Mouse (Mus musculus): ENCODE data around the gene Ctsa. TPM values are rescaled to one million over a fixed set of nuclear protein-coding genes. Genes with fewer than 3 reads are reported as not detected.
"Not testable (repeated sequence)": the region's sequence is repeated elsewhere in the genome, so short reads cannot be mapped to it uniquely, and the experiment has no call there.

Ctsa gene
- polyA plus RNA-seq, 1 experiment from 2014 or later: 266 TPM

- peak overlapping the region; percentile 92 for H3K27ac ChIP-seq
- 57% methylated on average over 16 of the region's 16 CpGs for WGBS
- ATAC-seq: no peak
- H3K27me3 ChIP-seq (replicated peaks): no peaks in the 10 kb centered on the region
- peaks cover 16% of the 10 kb centered on the region; the same call in 1 of the 2 replicates for H3K36me3 ChIP-seq
- peak overlapping the region; percentile 99 for H3K4me2 ChIP-seq (replicated peaks)
- H3K9me3 ChIP-seq: no peaks in the 10 kb centered on the region
- peak overlapping the region; percentile 79 for H3K4me3 ChIP-seq (replicated peaks)
- peaks cover 13% of the 10 kb centered on the region for H3K4me1 ChIP-seq (replicated peaks)
- peak overlapping the region; percentile 85 for H3K9ac ChIP-seq
Observed at GRCm38 (mm10) chr2:164832032-164832747, 483 bp upstream of the Ctsa start.

DNA sequence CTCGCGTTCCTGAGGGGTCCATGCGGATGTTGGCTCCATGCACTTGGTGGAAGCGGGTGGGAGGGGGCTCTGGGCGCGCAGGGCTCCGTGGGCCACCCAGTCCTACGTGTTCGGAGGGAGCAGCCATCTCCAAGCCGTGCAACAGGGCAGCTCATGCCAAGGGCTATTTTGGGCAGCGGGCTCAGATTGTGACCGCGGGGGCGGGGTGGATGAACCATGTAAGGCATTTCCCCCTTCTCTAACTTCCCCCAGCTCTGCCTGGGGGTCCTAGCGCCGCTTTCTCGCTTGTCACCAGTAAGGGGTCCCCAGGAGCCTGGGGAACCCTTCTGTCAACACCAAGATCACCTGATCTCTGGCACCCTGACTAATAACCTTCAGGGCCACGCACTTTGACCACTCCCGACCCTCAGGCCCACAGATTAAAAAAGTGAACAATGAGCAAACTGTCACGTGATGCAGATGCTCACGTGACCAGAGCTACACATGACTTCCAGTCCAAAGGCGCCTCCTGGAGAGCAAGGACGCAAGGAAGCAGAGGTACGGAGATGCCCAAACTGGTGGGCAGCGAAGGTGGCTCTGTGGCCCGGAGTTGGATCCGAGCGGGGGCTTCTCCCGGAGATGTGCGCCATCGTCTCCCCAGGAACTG lies 764 bp downstream of the Ctsa start, which contains the start of gene Neurl2:
Gene Neurl2, minus strand, starts transcription at position 143 of the 646 bp plus-strand sequence.
- WGBS: under 1% methylated on average over 31 of the region's 31 CpGs
- Histone ChIP-seq H3K36me3 (peaks cover 13% of the 10 kb centered on the region), H3K9me3 (no peaks in the 10 kb centered on the region), H3K4me3 (replicated peaks) (peak within 1 kb of the TSS; percentile 79), H3K27ac (peak within 1 kb of the TSS; percentile 92), H3K27me3 (replicated peaks) (no peaks in the 10 kb centered on the region), H3K9ac (peak within 1 kb of the TSS; percentile 85), H3K4me1 (replicated peaks) (peaks cover 13% of the 10 kb centered on the region), H3K4me2 (replicated peaks) (peak within 1 kb of the TSS; percentile 99)
- ATAC-seq: peak; percentile 74

DNA sequence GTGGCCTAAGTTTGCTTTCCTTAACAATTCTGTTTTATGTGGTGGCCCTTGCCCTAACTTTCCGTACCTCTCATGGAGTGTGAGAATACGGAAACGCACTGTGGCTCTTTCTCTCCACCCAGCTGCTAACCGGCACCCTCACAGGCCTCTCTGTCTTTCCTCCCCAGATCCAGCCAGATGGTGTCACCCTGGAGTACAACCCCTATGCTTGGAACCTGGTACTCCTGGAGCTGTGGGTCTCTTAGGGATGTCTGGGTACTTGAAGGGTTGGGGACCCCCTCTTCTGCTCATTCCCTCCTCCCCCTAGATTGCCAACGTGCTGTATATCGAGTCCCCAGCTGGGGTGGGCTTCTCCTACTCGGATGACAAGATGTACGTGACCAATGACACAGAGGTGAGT lies 1.9 kb downstream of the Ctsa start:
- Histone ChIP-seq H3K4me2 (replicated peaks) (peak overlapping the region; percentile 99), H3K36me3 (peaks cover 20% of the 10 kb centered on the region), H3K4me3 (replicated peaks) (peak overlapping the region; percentile 79), H3K27me3 (replicated peaks) (no peaks in the 10 kb centered on the region), H3K4me1 (replicated peaks) (peaks cover 13% of the 10 kb centered on the region), H3K9ac (peak overlapping the region; percentile 85), H3K9me3 (no peaks in the 10 kb centered on the region), H3K27ac (peak overlapping the region; percentile 92; the same call in 1 of the 2 replicates)
- ATAC-seq: no peak
- WGBS: 35% methylated on average over 8 of the region's 8 CpGs

GRCm38 (mm10) chr2:164835164-164835563 lies 2.5 kb downstream of the Ctsa start:
- Histone ChIP-seq H3K9me3 (no peaks in the 10 kb centered on the region), H3K27ac (no peak overlapping the region), H3K27me3 (replicated peaks) (no peaks in the 10 kb centered on the region), H3K4me3 (replicated peaks) (peak overlapping the region; percentile 79; the same call in 1 of the 2 replicates), H3K9ac (no peak overlapping the region), H3K4me1 (replicated peaks) (peaks cover 13% of the 10 kb centered on the region), H3K4me2 (replicated peaks) (peak overlapping the region; percentile 99), H3K36me3 (peaks cover 24% of the 10 kb centered on the region)
- 98% methylated on average over 4 of the region's 4 CpGs for WGBS
- ATAC-seq: no peak

DNA sequence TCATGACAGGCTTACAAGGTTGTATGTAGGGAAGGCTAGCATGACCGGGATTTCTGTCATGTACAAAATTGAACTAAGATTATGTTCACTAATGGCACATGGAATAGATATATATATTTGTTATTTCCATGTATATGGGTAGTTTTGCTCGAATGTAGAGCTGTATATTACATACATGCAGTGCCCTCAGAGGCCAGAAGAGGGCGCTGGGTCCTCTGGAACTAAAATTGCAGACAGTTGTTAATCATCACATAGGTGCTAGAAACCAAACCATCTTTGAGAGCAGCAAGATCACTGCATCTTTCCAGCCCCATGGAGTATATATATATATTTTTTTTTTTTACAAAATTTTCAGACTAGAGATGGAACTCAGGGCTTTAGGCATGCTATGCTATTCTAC lies 13.1 kb downstream of the Ctsa start:
- Histone ChIP-seq H3K4me3 (replicated peaks) (no peak overlapping the region), H3K27me3 (replicated peaks) (no peaks in the 10 kb centered on the region), H3K4me2 (replicated peaks) (no peak overlapping the region), H3K36me3 (no peaks in the 10 kb centered on the region), H3K9me3 (no peaks in the 10 kb centered on the region), H3K4me1 (replicated peaks) (no peaks in the 10 kb centered on the region), H3K27ac (no peak overlapping the region), H3K9ac (no peak overlapping the region)
- WGBS: 48% methylated on average over 3 of the region's 3 CpGs
- no peak for ATAC-seq

DNA sequence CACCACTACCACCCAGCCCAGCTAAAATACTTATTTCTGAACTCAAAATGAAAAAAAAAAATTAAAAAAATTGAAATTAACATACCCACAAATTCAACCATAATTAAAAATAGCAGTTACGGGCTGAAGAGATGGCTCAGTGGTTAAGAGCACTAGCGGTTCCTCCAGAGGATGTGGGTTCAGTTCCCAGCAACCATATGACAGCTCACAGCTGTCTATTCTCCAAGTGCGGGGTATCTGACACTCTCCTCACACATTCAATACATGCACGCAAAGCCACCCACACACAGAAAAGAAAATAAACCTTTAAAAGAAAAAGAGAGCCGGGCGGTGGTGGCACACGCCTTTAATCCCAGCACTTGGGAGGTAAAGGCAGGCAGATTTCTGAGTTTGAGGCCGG lies 17.4 kb downstream of the Ctsa start:
- WGBS: 82% methylated on average over 8 of the region's 8 CpGs
- Histone ChIP-seq H3K27ac (no peak overlapping the region), H3K36me3 (no peaks in the 10 kb centered on the region), H3K27me3 (replicated peaks) (peaks cover 5% of the 10 kb centered on the region; the same call in 1 of the 2 replicates), H3K4me2 (replicated peaks) (no peak overlapping the region), H3K9me3 (no peaks in the 10 kb centered on the region), H3K4me1 (replicated peaks) (no peaks in the 10 kb centered on the region), H3K4me3 (replicated peaks) (no peak overlapping the region), H3K9ac (no peak overlapping the region)
- no peak for ATAC-seq

- not testable (repeated sequence) for ATAC-seq; H3K9ac ChIP-seq; H3K36me3 ChIP-seq; H3K27ac ChIP-seq; H3K9me3 ChIP-seq; H3K4me3 ChIP-seq (replicated peaks); H3K4me2 ChIP-seq (replicated peaks)
- Histone ChIP-seq H3K4me1 (replicated peaks) (peaks cover 29% of the 10 kb centered on the region), H3K27me3 (replicated peaks) (peaks cover 30% of the 10 kb centered on the region)
- WGBS: 81% methylated on average over 5 of the region's 5 CpGs
Observed at GRCm38 (mm10) chr2:164855572-164855971, 22.9 kb downstream of the Ctsa start.

DNA sequence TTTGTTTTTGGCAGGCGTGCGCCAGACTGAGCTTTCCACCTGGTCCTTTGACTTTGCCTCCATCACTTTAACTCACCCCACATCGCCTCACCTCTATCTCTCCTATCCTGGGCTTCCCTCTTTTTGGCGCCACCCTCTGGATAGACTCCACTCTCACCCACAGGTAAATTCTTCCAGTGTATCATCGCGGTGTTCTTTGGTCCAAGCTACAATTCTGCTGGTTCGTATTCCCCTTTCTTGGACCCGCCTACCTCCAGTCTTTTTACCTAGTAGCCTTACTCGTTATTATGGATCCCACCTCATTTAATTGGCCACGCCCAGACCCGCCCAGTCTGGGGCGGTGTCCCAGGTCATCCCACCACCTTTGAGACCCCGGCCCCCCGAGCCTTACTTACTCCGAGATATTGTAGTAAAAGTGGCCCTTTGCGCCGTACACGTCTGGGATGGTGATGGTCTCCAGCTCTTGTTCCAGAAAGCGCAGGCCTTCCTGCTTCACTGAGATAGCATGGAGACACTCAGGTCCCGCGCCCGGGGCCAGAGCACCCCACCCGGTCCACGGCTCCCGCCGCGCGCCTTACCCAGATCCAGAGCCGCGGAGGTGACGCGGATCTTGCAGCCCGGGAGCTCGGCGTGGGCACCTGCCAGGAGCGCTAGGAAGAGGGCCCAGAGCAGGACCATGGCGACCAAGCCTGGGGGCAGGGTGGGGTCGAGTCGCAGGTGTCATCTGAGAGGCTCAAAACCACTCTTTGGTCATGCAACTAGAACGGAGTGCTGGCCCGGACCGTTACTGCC lies 23.8 kb downstream of the Ctsa start:
- peak overlapping the region; percentile 93 for H3K4me2 ChIP-seq (replicated peaks)
- H3K9me3 ChIP-seq: no peaks in the 10 kb centered on the region
- H3K4me1 ChIP-seq (replicated peaks): peaks cover 34% of the 10 kb centered on the region
- no peak overlapping the region for H3K27ac ChIP-seq
- peak overlapping the region; percentile 48 for H3K9ac ChIP-seq
- peak overlapping the region; percentile 44 for H3K4me3 ChIP-seq (replicated peaks)
- WGBS: 2% methylated on average over 42 of the region's 42 CpGs
- no peaks in the 10 kb centered on the region for H3K36me3 ChIP-seq
- H3K27me3 ChIP-seq (replicated peaks): peaks cover 30% of the 10 kb centered on the region
- ATAC-seq: no peak

DNA sequence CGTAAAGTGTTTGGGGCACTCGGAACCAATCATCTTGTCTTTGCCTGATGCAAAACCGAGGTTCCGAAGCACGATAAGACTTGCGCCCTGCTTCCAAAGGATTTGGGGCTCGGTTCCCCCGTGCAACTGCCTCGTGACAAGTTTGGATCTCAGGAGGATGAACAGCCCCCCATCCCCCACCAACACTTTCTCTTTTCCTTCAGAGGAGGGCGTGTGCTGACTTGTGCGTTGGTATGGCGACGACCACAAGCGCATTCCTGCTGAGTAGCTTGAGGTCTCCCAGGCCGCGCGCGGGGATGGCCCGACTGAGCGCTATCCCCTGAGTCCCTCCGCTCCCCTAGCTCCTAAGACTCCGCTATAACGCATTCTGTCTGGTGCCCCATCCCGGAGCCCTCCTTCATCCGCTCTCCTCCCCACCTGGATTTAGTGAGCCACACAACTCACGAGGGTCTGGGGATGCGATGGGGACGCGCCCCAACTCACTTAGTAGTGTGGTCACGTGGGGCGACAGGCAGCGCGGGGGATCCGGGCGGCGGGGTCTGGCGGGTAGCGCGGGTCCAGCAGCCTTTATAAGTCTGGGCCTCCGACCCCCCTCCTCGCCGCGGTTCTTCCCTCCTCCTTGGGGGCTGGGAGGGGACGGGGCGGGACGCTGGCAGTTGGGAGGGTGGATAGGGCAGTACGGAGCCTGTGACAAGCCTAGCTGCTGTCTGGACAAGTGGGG lies 24.6 kb downstream of the Ctsa start, which contains the start of gene Pltp:
Gene Pltp, minus strand, starts transcription at position 611 of the 721 bp plus-strand sequence.
- peak within 1 kb of the TSS; percentile 93 for H3K4me2 ChIP-seq (replicated peaks)
- peak within 1 kb of the TSS; percentile 48 for H3K9ac ChIP-seq
- no peaks in the 10 kb centered on the region for H3K9me3 ChIP-seq
- no peaks in the 10 kb centered on the region for H3K36me3 ChIP-seq
- H3K27me3 ChIP-seq (replicated peaks): peaks cover 30% of the 10 kb centered on the region
- peaks cover 39% of the 10 kb centered on the region for H3K4me1 ChIP-seq (replicated peaks)
- peak within 1 kb of the TSS; percentile 44 for H3K4me3 ChIP-seq (replicated peaks)
- peak; percentile 65 for ATAC-seq
- under 1% methylated on average over 44 of the region's 47 CpGs for WGBS
- H3K27ac ChIP-seq: no peak within 1 kb of the TSS

DNA sequence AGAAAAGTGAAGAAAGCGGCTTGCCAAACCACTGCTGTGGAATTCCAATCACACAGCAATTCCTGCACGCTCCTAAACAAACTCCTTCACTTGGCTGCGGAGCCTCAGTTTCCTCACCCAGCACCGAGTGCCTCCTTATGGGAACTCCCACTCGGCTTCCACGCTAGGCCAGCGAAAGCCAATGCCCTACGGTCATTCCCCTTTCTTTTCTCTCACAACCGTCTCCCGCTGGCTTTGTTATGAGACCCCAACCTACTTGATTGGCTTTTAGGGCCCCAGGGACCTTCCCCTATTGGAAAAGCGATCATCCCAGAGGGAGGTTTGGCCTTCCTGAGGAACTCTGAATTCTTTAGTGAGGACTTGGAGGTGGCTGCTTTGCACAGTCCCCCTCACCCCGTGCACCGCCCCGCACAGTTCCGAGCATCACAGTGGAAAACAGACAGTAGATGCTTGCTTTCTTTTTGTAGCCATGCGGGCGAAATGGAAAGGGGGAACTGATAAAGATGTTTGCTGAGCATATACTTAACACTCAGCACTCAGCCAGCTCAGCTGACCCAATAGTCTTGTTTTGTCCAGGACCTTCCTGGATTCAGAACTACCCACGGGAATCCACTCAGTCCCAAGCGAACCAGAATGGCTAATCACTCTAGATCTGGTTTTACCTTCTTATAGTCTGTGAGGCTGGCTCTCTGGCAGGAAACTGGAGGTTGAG lies 25.3 kb downstream of the Ctsa start:
- H3K36me3 ChIP-seq: no peaks in the 10 kb centered on the region
- H3K27me3 ChIP-seq (replicated peaks): peaks cover 30% of the 10 kb centered on the region
- ATAC-seq: no peak
- peak overlapping the region; percentile 93 for H3K4me2 ChIP-seq (replicated peaks)
- peaks cover 41% of the 10 kb centered on the region for H3K4me1 ChIP-seq (replicated peaks)
- H3K27ac ChIP-seq: no peak overlapping the region
- H3K9ac ChIP-seq: peak overlapping the region; percentile 48
- WGBS: 14% methylated on average over 19 of the region's 19 CpGs
- H3K9me3 ChIP-seq: no peaks in the 10 kb centered on the region
- peak overlapping the region; percentile 44 for H3K4me3 ChIP-seq (replicated peaks)

DNA sequence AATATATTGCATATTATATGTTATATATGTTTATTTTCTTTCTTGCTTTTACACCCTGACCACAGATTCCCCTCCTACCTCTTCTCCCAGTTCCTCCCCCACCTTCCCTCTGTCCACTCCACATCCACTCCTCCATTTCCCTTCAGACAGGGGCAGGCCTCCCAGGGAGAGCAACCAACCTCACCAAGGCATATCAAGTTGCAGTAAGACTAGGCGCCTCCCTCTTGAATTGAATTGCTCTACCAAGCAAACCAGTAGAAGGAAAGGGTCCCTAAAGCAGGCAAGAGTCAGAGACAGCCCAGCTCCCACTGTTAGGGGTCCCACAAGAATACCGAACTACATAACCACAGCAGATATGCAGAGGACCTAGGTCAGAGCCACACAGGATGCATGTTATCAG lies 26.5 kb downstream of the Ctsa start:
- Histone ChIP-seq H3K9ac (no peak overlapping the region), H3K36me3 (no peaks in the 10 kb centered on the region), H3K4me1 (replicated peaks) (peaks cover 44% of the 10 kb centered on the region), H3K4me3 (replicated peaks) (no peak overlapping the region), H3K9me3 (no peaks in the 10 kb centered on the region), H3K27ac (no peak overlapping the region), H3K4me2 (replicated peaks) (0 out of 2 replicates have a peak overlapping the region, but pooled peaks have one; percentile 6), H3K27me3 (replicated peaks) (peaks cover 30% of the 10 kb centered on the region)
- no peak for ATAC-seq
- 69% methylated on average over 2 of the region's 2 CpGs for WGBS
